Mouse (Mus musculus): ENCODE data around the gene Bco2. TPM values are rescaled to one million over a fixed set of nuclear protein-coding genes. Genes with fewer than 3 reads are reported as not detected.

Gene Bco2
- polyA plus RNA-seq, 1 experiment from 2014 or later, result 0.26 TPM

GRCm38 (mm10) chr9:50567372-50567771, 12.4 kb upstream of the Bco2 start:
- Histone ChIP-seq H3K4me1 (ENCODE audit: control insufficient read depth, insufficient read depth, low read length) (no peaks in the 10 kb centered on the region), H3K27me3 (ENCODE audit: control insufficient read depth, insufficient read depth, low read length) (no peaks in the 10 kb centered on the region), H3K9ac (replicated peaks; ENCODE audit: low read depth, low read length) (no peak overlapping the region), H3K36me3 (ENCODE audit: control insufficient read depth, insufficient read depth, low read length) (no peaks in the 10 kb centered on the region), H3K4me3 (ENCODE audit: low read depth, low read length) (no peak overlapping the region), H3K27ac (ENCODE audit: low read length) (no peak overlapping the region), H3K9me3 (ENCODE audit: control insufficient read depth, low read depth, low read length) (no peaks in the 10 kb centered on the region), H3K4me2 (replicated peaks; ENCODE audit: low read depth, low read length) (no peak overlapping the region)
- WGBS, result 83% methylated on average over 4 of the region's 4 CpGs
- no peak for ATAC-seq (ENCODE audit: insufficient number of reproducible peaks, insufficient read depth, low FRiP score, low read depth)

- H3K36me3 ChIP-seq (ENCODE audit: control insufficient read depth, insufficient read depth, low read length), result no peaks in the 10 kb centered on the region
- ATAC-seq (ENCODE audit: insufficient number of reproducible peaks, insufficient read depth, low FRiP score, low read depth), result no peak
- no peak overlapping the region for H3K27ac ChIP-seq (ENCODE audit: low read length)
- H3K9me3 ChIP-seq (ENCODE audit: control insufficient read depth, low read depth, low read length), result no peaks in the 10 kb centered on the region
- no peaks in the 10 kb centered on the region for H3K4me1 ChIP-seq (ENCODE audit: control insufficient read depth, insufficient read depth, low read length)
- H3K27me3 ChIP-seq (ENCODE audit: control insufficient read depth, insufficient read depth, low read length), result no peaks in the 10 kb centered on the region
- no peak overlapping the region for H3K9ac ChIP-seq (replicated peaks; ENCODE audit: low read depth, low read length)
- 53% methylated on average over 4 of the region's 4 CpGs for WGBS
- H3K4me2 ChIP-seq (replicated peaks; ENCODE audit: low read depth, low read length), result no peak overlapping the region
- H3K4me3 ChIP-seq (ENCODE audit: low read depth, low read length), result no peak overlapping the region
These were observed 11.0 kb upstream of the Bco2 start for GRCm38 (mm10) chr9:50565940-50566339.

GRCm38 (mm10) chr9:50565173-50565572, 10.2 kb upstream of the Bco2 start:
- H3K9ac ChIP-seq (replicated peaks; ENCODE audit: low read depth, low read length), result no peak overlapping the region
- H3K4me2 ChIP-seq (replicated peaks; ENCODE audit: low read depth, low read length), result no peak overlapping the region
- no peaks in the 10 kb centered on the region for H3K4me1 ChIP-seq (ENCODE audit: control insufficient read depth, insufficient read depth, low read length)
- no peak overlapping the region for H3K4me3 ChIP-seq (ENCODE audit: low read depth, low read length)
- no peaks in the 10 kb centered on the region for H3K36me3 ChIP-seq (ENCODE audit: control insufficient read depth, insufficient read depth, low read length)
- no peaks in the 10 kb centered on the region for H3K9me3 ChIP-seq (ENCODE audit: control insufficient read depth, low read depth, low read length)
- no peak for ATAC-seq (ENCODE audit: insufficient number of reproducible peaks, insufficient read depth, low FRiP score, low read depth)
- no peaks in the 10 kb centered on the region for H3K27me3 ChIP-seq (ENCODE audit: control insufficient read depth, insufficient read depth, low read length)
- 74% methylated on average over 7 of the region's 7 CpGs for WGBS
- no peak overlapping the region for H3K27ac ChIP-seq (ENCODE audit: low read length)

GRCm38 (mm10) chr9:50561918-50562360, 7.0 kb upstream of the Bco2 start:
- ATAC-seq (ENCODE audit: insufficient number of reproducible peaks, insufficient read depth, low FRiP score, low read depth), result no peak

GRCm38 (mm10) chr9:50561145-50561917, 6.3 kb upstream of the Bco2 start, which contains the start of gene Tex12:
Tex12 (minus strand) TSS chr9:50561325.
- ATAC-seq (ENCODE audit: insufficient number of reproducible peaks, insufficient read depth, low FRiP score, low read depth), result no peak
- Histone ChIP-seq H3K4me1 (ENCODE audit: control insufficient read depth, insufficient read depth, low read length) (no peaks in the 10 kb centered on the region), H3K4me2 (replicated peaks; ENCODE audit: low read depth, low read length) (no peak within 1 kb of the TSS), H3K36me3 (ENCODE audit: control insufficient read depth, insufficient read depth, low read length) (no peaks in the 10 kb centered on the region), H3K27ac (ENCODE audit: low read length) (no peak within 1 kb of the TSS), H3K9me3 (ENCODE audit: control insufficient read depth, low read depth, low read length) (no peaks in the 10 kb centered on the region), H3K9ac (replicated peaks; ENCODE audit: low read depth, low read length) (no peak within 1 kb of the TSS), H3K27me3 (ENCODE audit: control insufficient read depth, insufficient read depth, low read length) (no peaks in the 10 kb centered on the region), H3K4me3 (ENCODE audit: low read depth, low read length) (no peak within 1 kb of the TSS)
- 80% methylated on average over 38 of the region's 38 CpGs for WGBS

More at GRCm38 (mm10) chr9:50561918-50562360, 7.0 kb upstream of the Bco2 start:
- H3K4me1 ChIP-seq (ENCODE audit: control insufficient read depth, insufficient read depth, low read length), result no peaks in the 10 kb centered on the region
- no peaks in the 10 kb centered on the region for H3K9me3 ChIP-seq (ENCODE audit: control insufficient read depth, low read depth, low read length)
- no peaks in the 10 kb centered on the region for H3K36me3 ChIP-seq (ENCODE audit: control insufficient read depth, insufficient read depth, low read length)
- no peak overlapping the region for H3K27ac ChIP-seq (ENCODE audit: low read length)
- no peak overlapping the region for H3K9ac ChIP-seq (replicated peaks; ENCODE audit: low read depth, low read length)
- WGBS, result 83% methylated on average over 2 of the region's 2 CpGs
- H3K4me2 ChIP-seq (replicated peaks; ENCODE audit: low read depth, low read length), result no peak overlapping the region
- no peak overlapping the region for H3K4me3 ChIP-seq (ENCODE audit: low read depth, low read length)
- H3K27me3 ChIP-seq (ENCODE audit: control insufficient read depth, insufficient read depth, low read length), result no peaks in the 10 kb centered on the region

- no peak within 1 kb of the TSS for H3K9ac ChIP-seq (replicated peaks; ENCODE audit: low read depth, low read length)
- no peak for ATAC-seq (ENCODE audit: insufficient number of reproducible peaks, insufficient read depth, low FRiP score, low read depth)
- no peak within 1 kb of the TSS for H3K27ac ChIP-seq (ENCODE audit: low read length)
- H3K9me3 ChIP-seq (ENCODE audit: control insufficient read depth, low read depth, low read length), result no peaks in the 10 kb centered on the region
- H3K27me3 ChIP-seq (ENCODE audit: control insufficient read depth, insufficient read depth, low read length), result no peaks in the 10 kb centered on the region
- WGBS, result 32% methylated on average over 12 of the region's 12 CpGs
- no peaks in the 10 kb centered on the region for H3K36me3 ChIP-seq (ENCODE audit: control insufficient read depth, insufficient read depth, low read length)
- H3K4me2 ChIP-seq (replicated peaks; ENCODE audit: low read depth, low read length), result no peak within 1 kb of the TSS
- H3K4me3 ChIP-seq (ENCODE audit: low read depth, low read length), result no peak within 1 kb of the TSS
- no peaks in the 10 kb centered on the region for H3K4me1 ChIP-seq (ENCODE audit: control insufficient read depth, insufficient read depth, low read length)
These were observed 514 bp downstream of the Bco2 start, which contains the start of gene Il18 for GRCm38 (mm10) chr9:50554241-50555093. Il18 (plus strand) TSS chr9:50554827.

- H3K4me1 ChIP-seq (ENCODE audit: control insufficient read depth, insufficient read depth, low read length), result no peaks in the 10 kb centered on the region
- H3K4me3 ChIP-seq (ENCODE audit: low read depth, low read length), result no peak overlapping the region
- H3K9me3 ChIP-seq (ENCODE audit: control insufficient read depth, low read depth, low read length), result no peaks in the 10 kb centered on the region
- H3K4me2 ChIP-seq (replicated peaks; ENCODE audit: low read depth, low read length), result no peak overlapping the region
- no peak overlapping the region for H3K27ac ChIP-seq (ENCODE audit: low read length)
- no peaks in the 10 kb centered on the region for H3K27me3 ChIP-seq (ENCODE audit: control insufficient read depth, insufficient read depth, low read length)
- no peaks in the 10 kb centered on the region for H3K36me3 ChIP-seq (ENCODE audit: control insufficient read depth, insufficient read depth, low read length)
- H3K9ac ChIP-seq (replicated peaks; ENCODE audit: low read depth, low read length), result no peak overlapping the region
- WGBS, result 82% methylated on average over 2 of the region's 2 CpGs
- ATAC-seq (ENCODE audit: insufficient number of reproducible peaks, insufficient read depth, low FRiP score, low read depth), result no peak
These were observed 1.4 kb downstream of the Bco2 start for GRCm38 (mm10) chr9:50553547-50553946.

- no peaks in the 10 kb centered on the region for H3K9me3 ChIP-seq (ENCODE audit: control insufficient read depth, low read depth, low read length)
- 71% methylated on average over 5 of the region's 5 CpGs for WGBS
- no peaks in the 10 kb centered on the region for H3K4me1 ChIP-seq (ENCODE audit: control insufficient read depth, insufficient read depth, low read length)
- no peak overlapping the region for H3K4me2 ChIP-seq (replicated peaks; ENCODE audit: low read depth, low read length)
- H3K27ac ChIP-seq (ENCODE audit: low read length), result no peak overlapping the region
- H3K36me3 ChIP-seq (ENCODE audit: control insufficient read depth, insufficient read depth, low read length), result no peaks in the 10 kb centered on the region
- no peaks in the 10 kb centered on the region for H3K27me3 ChIP-seq (ENCODE audit: control insufficient read depth, insufficient read depth, low read length)
- H3K4me3 ChIP-seq (ENCODE audit: low read depth, low read length), result no peak overlapping the region
- no peak for ATAC-seq (ENCODE audit: insufficient number of reproducible peaks, insufficient read depth, low FRiP score, low read depth)
- no peak overlapping the region for H3K9ac ChIP-seq (replicated peaks; ENCODE audit: low read depth, low read length)
These were observed 2.8 kb downstream of the Bco2 start for GRCm38 (mm10) chr9:50552206-50552605.
